Mouse (Mus musculus): Measurements from ENCODE around the gene Ppara.

The Ppara gene

GRCm38 (mm10) chr15:85734571-85735033, at the start of gene Ppara:
Gene Ppara (plus strand): TSS chr15:85734983.
- DNase-seq = no peak

GRCm38 (mm10) chr15:85686641-85687395, 48.0 kb upstream of the Ppara start:
- no peak for DNase-seq

GRCm38 (mm10) chr15:85687630-85688410, 47.0 kb upstream of the Ppara start:
- DNase-seq = no peak

DNA sequence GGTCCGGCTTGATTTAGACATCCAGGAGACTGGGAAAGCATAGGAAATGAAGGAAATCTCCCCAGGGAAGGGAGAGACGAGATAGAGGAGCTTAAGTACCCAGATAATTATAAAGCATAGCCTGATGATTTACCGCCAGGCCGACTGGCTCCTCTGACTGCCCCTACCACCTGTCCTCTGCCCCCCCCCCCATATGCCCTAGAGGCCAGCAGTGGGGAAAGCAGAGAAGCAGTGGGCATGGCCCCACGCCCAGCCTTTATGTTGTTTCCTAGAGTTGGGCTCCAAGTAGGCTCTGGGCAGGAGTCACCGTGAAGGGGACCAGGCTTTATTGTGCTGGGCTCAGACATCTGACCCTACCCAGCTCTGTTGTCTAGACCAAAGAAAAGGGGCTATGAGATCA, 46.0 kb upstream of the Ppara start:
- no peak for DNase-seq

GRCm38 (mm10) chr15:85689523-85689922, 45.3 kb upstream of the Ppara start:
- no peak for DNase-seq

- no peak for DNase-seq
Observed at GRCm38 (mm10) chr15:85690058-85690457, 44.7 kb upstream of the Ppara start.

DNA sequence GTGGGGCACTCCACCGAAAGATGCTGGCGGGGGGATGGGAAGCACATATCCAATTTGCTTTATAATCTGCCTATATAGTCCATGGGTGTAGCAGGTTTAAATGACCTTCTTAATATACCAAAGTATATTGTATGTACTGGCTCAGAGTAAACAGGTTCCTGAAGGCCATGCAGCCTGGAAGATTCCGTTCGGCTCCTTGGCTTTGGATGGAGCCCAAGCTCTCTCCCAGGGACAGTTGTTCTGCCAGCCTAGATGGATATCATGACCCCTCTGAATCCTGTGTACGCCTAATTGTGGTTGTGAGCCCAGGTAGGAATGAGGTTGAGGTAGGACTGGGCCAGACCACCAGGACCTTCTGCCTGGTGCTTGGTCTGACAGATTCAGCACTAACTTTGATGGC, 43.9 kb upstream of the Ppara start:
- DNase-seq = no peak

- no peak for DNase-seq
Observed at GRCm38 (mm10) chr15:85693115-85693514, 41.7 kb upstream of the Ppara start.

- DNase-seq = no peak
Observed at GRCm38 (mm10) chr15:85693819-85694218, 41.0 kb upstream of the Ppara start.

DNA sequence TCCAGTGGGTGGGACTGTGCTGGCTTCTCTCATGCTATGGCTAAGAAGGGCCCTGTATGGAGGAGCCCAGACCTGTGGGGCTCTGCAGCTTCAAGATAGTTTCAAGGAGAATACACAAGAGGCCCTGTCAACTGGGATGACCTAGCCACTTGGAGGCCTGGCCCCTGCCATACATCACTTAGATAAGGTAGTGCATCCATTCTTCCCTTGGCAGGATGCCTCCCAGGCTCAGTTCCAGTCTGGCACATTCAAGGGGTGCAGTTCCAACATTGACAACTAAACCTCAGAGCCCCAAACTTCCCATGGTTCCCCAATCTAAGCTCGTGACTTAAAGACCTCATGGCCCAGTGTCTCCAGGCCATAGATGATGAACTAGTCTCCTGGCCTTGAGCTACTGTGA, 40.4 kb upstream of the Ppara start:
- DNase-seq = no peak

DNA sequence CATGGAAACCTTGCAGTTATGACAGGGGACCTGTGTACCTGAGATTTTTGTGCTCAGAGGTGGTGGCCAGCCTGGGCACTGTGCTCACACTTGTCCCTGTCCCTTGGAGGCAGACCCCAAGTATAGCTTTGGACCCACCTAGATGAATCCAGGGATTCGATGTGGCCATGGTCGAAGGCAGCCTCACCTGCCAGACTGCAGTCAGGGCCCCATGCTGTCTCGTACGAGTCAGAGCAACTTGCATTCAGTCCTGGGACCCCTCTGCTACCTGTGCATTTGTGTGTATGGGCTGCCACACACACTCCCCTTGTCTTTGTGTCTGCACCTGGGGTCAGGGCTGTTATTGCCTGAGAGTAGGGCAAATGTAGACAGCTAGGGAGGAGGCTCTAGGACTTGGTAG, 39.5 kb upstream of the Ppara start:
- no peak for DNase-seq

DNA sequence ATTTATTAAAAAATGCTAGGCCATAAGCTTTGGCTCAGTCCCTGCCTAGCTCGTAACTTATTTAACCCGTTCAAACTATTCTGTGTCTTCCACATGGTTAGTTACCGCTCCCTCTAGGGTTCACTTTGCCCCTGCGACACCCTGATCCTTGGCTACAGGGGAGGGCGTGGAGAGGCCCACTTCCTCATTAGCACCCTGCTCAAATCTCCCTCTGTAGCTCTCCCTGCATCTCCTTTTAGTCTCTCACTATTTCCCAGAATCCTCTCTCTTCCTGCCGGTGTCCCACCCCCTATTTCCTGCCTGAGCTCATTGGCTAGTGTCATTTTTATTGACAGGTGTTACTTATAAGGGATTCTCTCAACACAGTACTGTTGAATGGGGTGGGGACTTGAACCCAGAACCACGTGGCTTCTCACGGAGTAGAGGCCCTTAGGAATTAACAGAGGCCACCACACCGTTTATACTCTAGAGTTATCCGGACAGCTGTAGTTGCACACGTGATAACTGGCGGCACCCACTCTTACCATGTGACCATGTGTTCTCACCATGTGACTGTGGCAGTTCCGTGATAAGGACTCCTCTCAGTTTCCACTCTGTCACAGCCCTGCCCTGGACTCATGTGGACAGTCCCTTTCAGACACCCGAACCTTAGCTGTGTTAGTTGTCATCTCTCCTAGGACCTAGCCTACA, 36.3 kb upstream of the Ppara start:
- DNase-seq = no peak

GRCm38 (mm10) chr15:85699452-85699851, 35.3 kb upstream of the Ppara start:
- no peak for DNase-seq

DNA sequence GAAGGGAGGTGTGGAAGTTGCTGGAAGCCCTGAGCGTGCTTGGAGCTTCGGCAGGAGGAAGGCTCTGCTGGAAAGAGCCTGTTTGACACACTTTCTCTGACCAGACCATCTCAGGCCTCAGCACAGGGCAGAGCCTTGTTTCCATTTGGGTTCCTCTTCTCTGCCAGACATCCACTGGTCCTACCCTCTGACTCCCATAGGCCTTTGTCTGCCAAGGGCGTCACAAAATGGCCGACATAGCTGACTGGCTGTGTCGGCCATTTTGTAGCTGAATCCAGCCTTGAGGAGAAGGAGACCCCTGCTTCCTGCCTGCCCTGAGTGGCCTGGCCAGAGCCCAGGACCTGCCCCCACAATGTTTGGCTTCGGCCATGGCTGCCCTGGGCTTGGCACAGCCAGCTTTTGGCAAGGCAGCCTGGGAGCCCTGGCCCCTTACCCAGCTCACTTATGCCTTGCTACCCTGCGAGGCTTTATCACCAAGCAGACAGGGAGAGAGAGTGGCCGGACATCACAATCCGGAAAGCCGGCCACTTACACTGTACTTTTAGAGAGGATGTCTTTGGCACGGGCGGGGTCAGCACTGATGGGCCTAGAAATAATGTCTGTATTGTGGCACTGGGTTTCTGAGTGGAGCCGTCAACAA, 34.8 kb upstream of the Ppara start:
- no peak for DNase-seq

DNA sequence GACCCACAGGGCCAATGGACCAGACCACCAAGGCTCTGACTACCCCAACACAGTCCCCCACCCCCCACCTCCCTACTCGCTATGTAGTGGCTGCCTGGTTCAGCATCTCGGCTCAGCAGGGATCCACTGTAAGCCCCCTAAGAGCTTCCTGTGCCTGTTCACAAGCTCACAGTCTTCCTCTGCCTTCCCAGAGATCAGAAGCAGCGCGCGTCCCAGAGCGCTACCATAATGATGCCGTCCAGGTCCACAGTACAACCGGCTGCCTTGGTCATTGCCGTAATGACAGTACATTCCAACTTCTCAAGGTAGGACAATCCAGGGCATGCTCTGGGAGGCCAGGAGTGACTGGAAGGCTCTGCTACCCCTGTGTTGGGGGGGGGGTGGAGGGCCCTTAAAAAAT, 34.1 kb upstream of the Ppara start:
- DNase-seq = no peak

- no peak for DNase-seq
Observed at GRCm38 (mm10) chr15:85701128-85701930, 33.5 kb upstream of the Ppara start.

DNA sequence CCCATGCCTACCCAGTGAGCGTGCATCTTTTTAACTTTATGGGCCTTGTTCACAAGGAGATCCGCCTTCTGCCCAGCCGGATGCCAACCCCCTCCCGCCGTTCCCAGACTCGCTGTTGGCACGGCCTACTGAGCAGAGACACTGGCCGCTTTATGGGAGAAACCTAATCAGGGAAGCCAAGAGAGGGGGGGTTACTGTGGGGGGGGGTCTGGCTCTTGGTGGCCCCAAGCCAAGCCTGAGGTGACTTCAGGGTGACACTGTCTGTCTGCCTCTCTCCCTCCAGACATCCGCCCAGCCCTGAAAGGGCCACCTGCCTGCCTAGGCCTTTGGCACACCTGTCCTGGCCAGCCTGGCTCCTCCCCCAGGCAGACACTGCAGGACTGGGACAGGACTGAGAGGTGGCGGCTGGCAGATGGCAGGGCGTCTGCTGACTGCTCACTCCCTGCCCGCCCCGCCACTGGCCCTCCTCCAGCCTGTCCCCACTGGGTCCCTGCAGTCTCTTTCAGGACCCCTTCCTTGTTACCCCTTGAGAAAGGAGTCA, 32.3 kb upstream of the Ppara start:
- no peak for DNase-seq

GRCm38 (mm10) chr15:85703194-85703641, 31.6 kb upstream of the Ppara start:
- no peak for DNase-seq

GRCm38 (mm10) chr15:85703858-85704257, 30.9 kb upstream of the Ppara start:
- no peak for DNase-seq

DNA sequence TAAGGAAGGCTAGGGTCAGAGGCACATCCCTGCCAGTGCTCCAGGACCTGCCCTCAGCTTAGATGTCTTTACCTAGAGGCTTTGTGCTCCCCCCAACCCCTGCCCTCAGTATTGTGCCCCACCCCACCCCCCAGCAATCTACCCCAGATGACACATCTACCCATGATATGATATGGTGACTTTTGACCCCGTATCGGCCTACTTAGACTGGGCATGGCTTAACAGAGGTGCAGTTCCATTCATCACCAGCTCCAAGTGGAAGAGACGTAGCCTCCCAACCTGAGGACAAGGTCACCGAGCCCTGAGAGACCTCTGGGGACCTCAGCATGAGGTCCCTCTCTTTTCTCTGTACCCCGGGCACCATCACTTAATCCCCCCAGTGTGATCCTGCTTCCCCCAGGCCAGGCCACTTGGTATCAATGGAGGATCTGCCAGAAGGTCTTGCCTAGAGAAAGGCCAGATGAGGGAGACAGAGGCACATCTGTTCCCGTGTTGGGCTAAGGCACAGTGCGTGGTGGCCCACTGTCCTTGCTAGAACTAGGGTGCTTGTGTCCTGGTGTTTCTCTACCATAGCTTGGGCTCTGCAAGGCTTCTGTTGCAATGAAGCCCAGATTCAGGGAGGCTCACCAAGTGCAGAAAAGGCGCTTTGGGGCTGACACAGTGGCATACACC, 30.3 kb upstream of the Ppara start:
- no peak for DNase-seq

DNA sequence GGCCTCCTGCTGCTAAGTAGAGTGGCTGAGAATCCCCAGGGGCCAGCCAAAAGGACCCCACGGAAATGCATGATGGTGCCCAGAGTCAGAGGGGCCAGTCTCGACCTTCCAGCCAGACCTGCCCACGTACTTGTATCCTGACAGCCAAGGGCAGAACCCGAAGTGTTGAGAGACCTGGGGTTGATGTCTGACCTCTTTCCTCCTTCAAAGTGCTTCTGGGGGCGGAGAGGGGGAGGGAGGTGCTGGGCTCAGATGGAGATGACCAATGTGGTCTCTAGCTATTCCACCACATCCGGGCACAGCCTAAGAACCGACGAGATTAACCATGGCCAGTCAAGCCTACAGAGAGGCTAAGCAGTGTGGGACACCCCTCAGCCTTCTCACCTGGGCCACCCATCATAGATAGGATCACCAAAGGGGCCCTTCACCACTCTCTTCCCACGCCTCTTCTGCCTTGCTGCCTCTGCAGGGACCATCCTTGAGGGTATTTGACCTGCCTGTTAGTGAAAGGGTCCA, 29.7 kb upstream of the Ppara start:
- DNase-seq = no peak

All from thymus, postnatal 14 days (tissue).